Mouse (Mus musculus) stomach, postnatal 0 days (tissue): ENCODE measurements at regions not wholly inside any gene's neighbourhood (a gene's known extent, or its start where the extent isn't known, plus 50 kb on each side); places are given as distances from the start of the nearest gene placed in this dataset.

Experiments
- ATAC-seq: fragments of 200-750 bp; cut with Nextera tagmentation; 2 replicates; pipeline ENCODE4 v1.8.0; 2017; ENCODE audit not compliant: low FRiP score, low TSS enrichment
- DNase-seq: peaks from one replicate; pipeline ENCODE4 v3.0.0-alpha.2; 2016; ENCODE audit warnings: low spot score
- H3K27ac ChIP-seq: fragments of 300-500 bp; sonication (generic); replicated peaks from 2 replicates; pipeline ENCODE4 v1.5.1; 2014; ENCODE audit warnings: mild to moderate bottlenecking, control low read depth
- H3K27me3 ChIP-seq: fragments of 300-500 bp; sonication (generic); 2 replicates; pipeline ENCODE4 v1.6.1; 2014; ENCODE audit warnings: low read length; ENCODE audit not compliant: control insufficient read depth, insufficient read depth
- H3K36me3 ChIP-seq: fragments of 300-500 bp; sonication (generic); 2 replicates; pipeline ENCODE4 v1.6.1; 2014; ENCODE audit warnings: low read length, mixed read lengths; ENCODE audit not compliant: control insufficient read depth, insufficient read depth
- H3K4me1 ChIP-seq: fragments of 300-500 bp; sonication (generic); replicated peaks from 2 replicates; pipeline ENCODE4 v1.6.1; 2014; ENCODE audit warnings: antibody characterized with exemption; ENCODE audit not compliant: control insufficient read depth, insufficient read depth
- H3K4me2 ChIP-seq: fragments of 300-500 bp; sonication (generic); replicated peaks from 2 replicates; pipeline ENCODE4 v1.6.1; 2014; ENCODE audit warnings: low read depth, mild to moderate bottlenecking, control low read depth, moderate library complexity
- H3K4me3 ChIP-seq: fragments of 300-500 bp; sonication (generic); 2 replicates; pipeline ENCODE4 v1.5.1; 2014; ENCODE audit warnings: low read depth, low read length, control low read depth
- H3K9ac ChIP-seq: fragments of 300-500 bp; sonication (generic); 2 replicates; pipeline ENCODE4 v1.6.1; 2014; ENCODE audit warnings: mild to moderate bottlenecking, low read length, control low read depth, mixed read lengths
- H3K9me3 ChIP-seq: fragments of 300-500 bp; sonication (generic); 2 replicates; pipeline ENCODE4 v1.6.1; 2016; ENCODE audit warnings: low read length; ENCODE audit not compliant: control insufficient read depth
- CTCF ChIP-seq: IDR thresholded peaks from 2 replicates; pipeline ENCODE4 v1.5.1; 2016; ENCODE audit warnings: antibody characterized with exemption, low read depth, mild to moderate bottlenecking, moderate library complexity
- EP300 ChIP-seq: optimal IDR thresholded peaks from 2 replicates; pipeline ENCODE3; 2016; ENCODE audit warnings: antibody characterized with exemption
- WGBS: fragments of 180-500 bp; shearing (Covaris S2); extraction: QIAGEN DNeasy Blood & Tissue Kit; methylation state at CpG from one replicate; pipeline ENCODE4 v1.1.7; 2014; 5-methylcytosine and 5-hydroxymethylcytosine counted together

DNA sequence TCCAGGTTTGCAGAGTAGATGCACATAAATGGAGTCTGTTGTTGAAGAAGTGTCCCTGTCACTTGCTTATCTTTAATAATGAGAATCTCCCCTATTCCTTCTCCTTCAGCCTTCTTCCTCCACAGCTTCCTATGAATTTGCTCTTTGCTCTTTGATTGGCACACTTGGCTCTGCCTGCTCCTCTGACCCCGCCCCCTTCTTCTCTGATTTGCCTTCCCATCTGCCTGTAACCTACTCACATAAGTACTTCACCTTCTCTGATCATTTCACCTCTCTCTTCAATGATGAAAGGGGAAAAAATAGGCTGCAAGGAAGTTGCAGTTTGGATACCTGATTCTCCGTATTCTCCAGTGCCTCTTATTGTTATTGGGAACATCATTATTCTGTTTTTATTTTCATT is 66.1 kb upstream of the 9330182O14Rik start:
- no peak overlapping the region for H3K27ac ChIP-seq
- WGBS = 87% methylated on average over 2 of the region's 2 CpGs
- ATAC-seq (no peak), DNase-seq (no peak)
- no peak overlapping the region for H3K4me2 ChIP-seq
- no peak overlapping the region for H3K4me3 ChIP-seq
- H3K9ac ChIP-seq = no peak overlapping the region
- H3K9me3 ChIP-seq = no peaks in the 10 kb centered on the region
- H3K27me3 ChIP-seq = no peaks in the 10 kb centered on the region
- TF ChIP-seq CTCF (no peak), EP300 (no peak)
- H3K36me3 ChIP-seq = no peaks in the 10 kb centered on the region
- H3K4me1 ChIP-seq = no peaks in the 10 kb centered on the region

DNA sequence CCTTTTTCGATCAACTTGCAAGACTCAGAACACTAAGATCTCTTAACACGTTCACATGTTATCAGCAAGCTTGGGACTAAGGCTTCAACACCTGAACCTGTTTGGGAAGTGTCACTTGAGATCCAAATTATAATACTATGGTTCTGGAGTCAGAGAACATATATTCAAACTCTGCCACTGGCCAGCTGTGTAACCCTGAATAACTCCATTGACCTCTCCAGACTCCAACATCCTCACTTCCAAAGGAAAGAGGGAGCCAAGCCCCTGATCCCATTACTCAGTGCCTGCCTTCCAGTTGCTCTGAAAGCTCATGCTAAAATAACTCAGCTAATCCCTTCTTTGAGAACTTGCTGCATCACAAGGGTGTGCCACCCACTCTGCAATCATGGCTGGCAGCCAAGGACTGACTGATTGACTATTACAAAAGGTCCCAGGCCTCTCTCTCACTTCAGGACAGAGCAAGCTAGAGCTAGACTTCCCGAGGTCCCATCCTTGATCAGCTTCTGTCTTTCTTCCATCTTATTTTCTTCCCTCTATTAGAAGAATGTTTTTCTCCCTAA is 58.8 kb upstream of the 9330182O14Rik start:
- TF ChIP-seq EP300 (no peak), CTCF (no peak)
- DNase-seq (peak; percentile 32), ATAC-seq (peak; percentile 49; the same call in 1 of the 2 replicates)

DNA sequence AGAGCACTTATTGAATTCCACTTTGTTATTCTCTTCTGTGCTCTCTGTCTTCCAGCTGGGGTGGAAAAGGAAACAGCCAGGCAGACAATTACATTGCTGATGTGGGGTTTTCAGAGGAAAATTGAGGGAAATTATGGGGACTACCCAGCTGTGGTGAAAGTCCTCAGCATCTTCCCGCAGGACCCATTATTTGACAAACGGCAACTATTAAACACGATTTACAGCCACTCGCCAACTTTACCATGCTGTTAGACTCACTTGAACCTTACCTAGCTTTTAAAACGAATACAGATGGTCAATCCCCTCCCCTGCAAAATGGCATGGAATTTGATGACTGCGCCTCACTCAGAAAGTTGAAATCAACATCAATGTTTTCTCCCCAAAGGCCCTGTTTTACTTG is 54.3 kb upstream of the 9330182O14Rik start:
- no peaks in the 10 kb centered on the region for H3K27me3 ChIP-seq
- WGBS = 89% methylated on average over 6 of the region's 6 CpGs
- no peak overlapping the region for H3K4me2 ChIP-seq
- DNase-seq (no peak), ATAC-seq (no peak)
- H3K36me3 ChIP-seq = no peaks in the 10 kb centered on the region
- H3K9ac ChIP-seq = no peak overlapping the region
- no peak for TF ChIP-seq EP300
- TF ChIP-seq CTCF = no peak
- no peaks in the 10 kb centered on the region for H3K4me1 ChIP-seq
- no peaks in the 10 kb centered on the region for H3K9me3 ChIP-seq
- H3K4me3 ChIP-seq = no peak overlapping the region
- H3K27ac ChIP-seq = no peak overlapping the region

More for the DNA sequence above, 58.8 kb upstream of the 9330182O14Rik start:
- Histone ChIP-seq H3K4me2 (no peak overlapping the region), H3K9ac (no peak overlapping the region), H3K4me3 (no peak overlapping the region), H3K9me3 (no peaks in the 10 kb centered on the region), H3K27me3 (no peaks in the 10 kb centered on the region), H3K36me3 (no peaks in the 10 kb centered on the region), H3K4me1 (no peaks in the 10 kb centered on the region), H3K27ac (peak overlapping the region; percentile 30; the same call in 1 of the 2 replicates)
- WGBS = 36% methylated on average over 3 of the region's 3 CpGs
